Mouse (Mus musculus): ENCODE measurements at regions not wholly inside any gene's neighbourhood (a gene's known extent, or its start where the extent isn't known, plus 50 kb on each side); places are given as distances from the start of the nearest gene placed in this dataset.
"Not testable (repeated sequence)": the region's sequence is repeated elsewhere in the genome, so short reads cannot be mapped to it uniquely, and the experiment has no call there.

- no peak for DNase-seq
These were observed 122.0 kb upstream of the Gm11096 start for GRCm38 (mm10) chr17:81319605-81320004.

DNA sequence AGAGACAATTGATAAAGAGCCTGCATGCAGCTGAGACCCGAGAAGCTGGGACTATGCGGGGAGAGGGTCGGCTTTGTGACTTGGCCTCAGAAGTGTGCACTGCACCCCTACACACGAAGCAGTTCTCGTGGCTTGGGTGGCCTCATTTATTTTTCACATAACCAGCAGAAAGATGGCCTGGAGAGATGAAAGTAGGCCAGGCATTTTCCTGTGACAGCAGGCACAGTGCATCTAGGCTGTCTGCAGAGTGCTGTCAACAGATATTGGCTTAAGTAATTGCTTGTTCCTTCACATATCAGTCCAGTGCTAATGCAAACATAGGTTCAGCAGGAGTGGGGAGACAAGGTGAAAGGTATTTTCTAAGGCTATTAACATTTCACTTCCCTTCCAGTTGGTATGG lies 124.9 kb upstream of the Gm11096 start:
- DNase-seq = no peak

DNA sequence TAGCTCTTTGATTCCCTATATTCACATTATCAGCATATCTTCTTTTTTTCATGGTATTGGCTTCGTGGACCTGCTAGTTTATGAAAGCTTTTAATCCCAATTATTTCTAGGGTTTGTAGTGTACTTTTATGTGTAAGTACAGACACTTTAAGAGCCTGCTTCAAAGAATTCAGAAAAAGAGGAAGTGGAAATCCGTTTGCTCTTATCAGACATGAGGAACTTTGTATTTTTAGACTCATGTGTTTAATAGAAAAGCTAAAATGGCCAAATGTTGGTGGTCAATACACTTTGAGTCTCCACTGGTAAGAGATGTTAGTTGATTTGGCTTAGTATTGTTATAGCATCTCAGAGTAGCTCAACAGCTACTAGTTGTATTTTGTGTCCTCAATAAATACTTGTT lies 135.7 kb upstream of the Gm11096 start:
- no peak for DNase-seq

DNA sequence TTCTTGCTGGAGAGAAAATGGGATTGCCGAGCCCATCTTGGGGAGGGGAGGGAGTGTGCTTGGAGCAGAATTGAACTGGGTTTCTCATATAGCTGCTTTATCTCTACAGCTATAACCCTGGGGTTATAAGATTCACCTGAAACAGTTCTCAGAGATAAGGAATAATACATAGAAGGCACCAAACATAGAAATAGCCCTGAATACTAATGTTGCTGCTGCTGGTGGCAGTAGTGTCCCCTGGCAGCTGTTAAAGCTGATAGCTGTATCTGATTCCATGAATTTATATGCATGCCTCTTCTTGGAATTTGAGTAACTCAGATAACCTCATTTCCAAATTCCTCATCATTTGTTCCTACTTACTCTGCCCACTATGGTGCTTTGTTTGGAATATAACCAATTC lies 137.0 kb upstream of the Gm11096 start:
- no peak for DNase-seq

- DNase-seq = no peak
These were observed 139.1 kb upstream of the Gm11096 start for GRCm38 (mm10) chr17:81302490-81302889.

- no peak for DNase-seq
These were observed 149.7 kb upstream of the Gm11096 start for GRCm38 (mm10) chr17:81291829-81292228.

DNA sequence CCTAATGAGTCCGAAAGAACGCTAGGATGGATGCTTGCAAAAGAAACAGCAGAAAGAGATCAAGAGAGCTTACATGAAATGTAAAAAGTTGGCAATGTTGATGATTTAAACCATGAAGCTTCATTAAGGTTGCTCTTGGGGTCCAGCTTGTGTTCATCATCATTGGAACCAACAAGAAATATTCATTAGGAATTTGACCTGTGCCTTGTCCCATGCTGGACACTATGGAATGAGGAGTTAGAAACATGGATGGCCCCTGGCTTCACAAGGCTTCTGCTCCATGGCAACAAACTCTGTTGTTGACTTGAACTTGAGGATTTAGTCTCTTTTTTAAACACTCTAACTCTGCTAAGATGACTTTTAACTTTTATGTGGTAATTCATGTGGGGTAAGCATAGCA lies 159.0 kb upstream of the Gm11096 start:
- DNase-seq = no peak

DNA sequence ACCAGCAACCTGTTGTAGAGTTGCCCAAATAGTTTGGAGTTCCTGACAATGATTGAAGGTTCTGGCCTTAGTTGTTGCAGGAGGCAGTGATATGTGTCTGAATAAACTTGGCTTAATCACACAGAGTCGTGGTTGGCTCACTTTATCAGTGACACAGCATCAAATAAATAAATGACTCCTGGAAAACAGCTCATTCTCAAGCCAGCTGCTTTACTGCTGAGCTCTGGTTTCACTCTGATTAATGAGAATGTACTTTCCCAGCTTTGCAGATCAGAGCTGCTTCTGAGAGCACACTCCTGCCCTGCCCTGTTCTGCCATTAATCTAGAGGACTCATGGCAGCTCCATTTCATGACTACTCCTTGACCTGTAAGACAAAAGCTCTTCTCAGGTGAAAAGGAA lies 171.3 kb upstream of the Gm11096 start:
- peak in 1 of 2 experiments; percentile 1 for DNase-seq

DNA sequence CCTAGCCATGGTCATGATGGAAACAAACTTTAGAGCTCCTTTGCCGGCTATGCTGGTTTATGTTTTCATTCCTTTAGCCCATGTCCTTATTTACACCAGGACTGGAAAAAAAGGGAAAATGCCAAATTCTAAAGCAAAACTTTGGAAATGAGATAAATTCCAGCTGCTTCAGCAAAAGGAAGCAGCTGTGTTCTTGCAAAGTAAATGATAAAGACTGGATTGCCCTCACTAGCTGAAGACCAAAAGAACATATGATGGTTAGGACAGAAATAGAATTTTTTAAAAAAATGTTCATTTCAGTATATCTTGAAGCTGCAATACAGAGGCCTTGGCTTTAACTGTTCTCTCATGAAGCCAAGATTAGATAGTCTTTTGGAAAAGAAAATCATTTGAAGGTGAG lies 179.6 kb upstream of the Gm11096 start:
- DNase-seq = no peak

DNA sequence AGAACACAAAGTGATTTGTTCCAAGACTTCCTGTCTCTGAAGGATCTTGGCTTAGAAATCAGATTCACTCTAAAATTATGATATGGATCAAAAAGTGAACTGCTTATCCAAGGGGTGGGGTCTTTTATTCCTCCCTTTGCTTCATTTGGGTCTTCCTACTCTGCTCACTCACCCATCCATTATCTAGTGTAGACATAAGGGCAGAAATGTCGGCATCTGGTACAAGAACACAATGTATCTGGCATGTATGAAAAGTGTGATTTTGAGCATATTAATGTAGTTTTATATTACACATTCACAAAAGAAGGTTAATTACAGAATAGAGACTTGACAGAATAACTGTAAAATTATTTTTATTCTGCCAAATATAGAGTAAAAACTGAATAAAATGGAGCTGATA lies 181.5 kb upstream of the Gm11096 start:
- no peak for DNase-seq

DNA sequence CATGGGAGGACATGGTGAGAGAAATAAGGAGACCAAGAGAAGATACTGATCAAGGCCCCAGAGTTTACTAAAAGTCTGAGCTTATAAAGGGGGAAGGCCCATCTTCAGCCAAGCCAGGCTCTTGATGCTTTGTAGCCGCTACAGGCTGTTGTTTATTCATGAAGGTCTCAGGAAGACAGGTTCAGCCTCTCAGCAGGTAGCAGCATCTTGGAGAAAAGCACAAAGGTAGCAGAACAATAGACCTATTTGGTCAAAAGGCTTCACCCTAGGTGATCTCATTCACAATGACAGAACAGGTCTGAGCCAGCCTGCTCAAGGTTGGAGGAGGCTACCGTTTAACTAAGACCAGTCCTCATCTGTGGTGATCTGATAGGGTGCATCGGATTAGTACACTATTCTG lies 185.5 kb upstream of the Gm11096 start:
- no peak for DNase-seq

DNA sequence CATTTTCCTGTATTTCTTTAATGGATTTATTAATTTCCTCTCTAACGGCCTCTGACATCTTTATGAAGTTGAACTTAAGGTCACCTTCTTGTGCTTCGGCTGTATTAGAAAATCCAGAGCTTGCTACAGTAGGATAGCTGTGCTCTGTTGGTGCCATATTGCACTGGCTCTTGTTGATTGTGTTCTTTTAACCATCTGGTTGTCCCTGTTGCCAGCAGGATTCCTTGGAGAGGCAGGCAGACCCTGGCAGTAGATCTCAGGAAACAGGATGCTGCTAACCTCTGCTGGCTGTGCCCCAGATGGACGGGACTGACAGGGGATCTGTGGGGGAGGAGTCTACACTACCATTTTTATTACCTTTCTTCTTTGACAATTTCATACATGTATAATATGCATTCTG lies 185.9 kb upstream of the Thumpd2 start:
- no peak for DNase-seq

DNA sequence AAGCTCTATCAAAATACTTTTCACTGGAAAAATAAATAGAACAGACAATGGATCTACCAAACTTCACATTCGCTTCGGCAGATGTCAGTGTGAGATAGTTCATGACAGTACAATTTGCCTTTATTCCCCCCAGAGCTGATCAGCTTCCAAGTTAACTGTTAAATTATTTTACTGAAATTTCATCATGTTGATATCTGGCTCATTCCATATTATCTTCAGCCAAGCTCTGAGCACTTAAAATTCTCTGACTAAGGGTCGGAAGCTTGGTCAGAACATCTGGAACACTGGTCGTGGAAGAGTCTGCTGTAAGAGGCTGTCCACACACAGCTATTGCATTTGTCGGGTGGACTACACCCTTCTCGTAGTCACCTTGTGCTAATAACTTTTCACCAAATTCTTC lies 181.3 kb upstream of the Thumpd2 start:
- no peak for DNase-seq

GRCm38 (mm10) chr17:81231771-81232170 lies 166.9 kb upstream of the Thumpd2 start:
- not testable (repeated sequence) for DNase-seq

DNA sequence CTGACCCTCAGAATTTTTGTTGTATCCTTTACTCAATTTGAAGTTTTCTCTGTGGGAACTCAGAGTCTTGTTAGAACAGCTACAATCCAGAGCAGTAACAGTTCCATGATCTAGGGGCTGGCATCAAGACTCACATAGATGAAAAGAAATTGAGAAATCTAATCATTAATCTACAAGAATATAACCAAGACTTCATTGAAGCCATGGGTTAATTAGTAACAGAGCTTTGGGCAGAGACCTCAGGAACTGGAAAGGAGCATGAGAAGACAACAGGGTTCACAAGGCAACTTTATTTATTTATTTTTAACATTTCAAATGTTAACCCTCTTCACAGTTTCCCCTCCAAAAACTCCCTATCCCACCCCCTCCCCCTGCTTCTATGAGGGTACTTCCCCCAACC lies 160.4 kb upstream of the Thumpd2 start:
- DNase-seq = peak in 1 of 2 experiments; percentile 29

- DNase-seq = no peak
These were observed 156.6 kb upstream of the Thumpd2 start for GRCm38 (mm10) chr17:81221436-81221835.

DNA sequence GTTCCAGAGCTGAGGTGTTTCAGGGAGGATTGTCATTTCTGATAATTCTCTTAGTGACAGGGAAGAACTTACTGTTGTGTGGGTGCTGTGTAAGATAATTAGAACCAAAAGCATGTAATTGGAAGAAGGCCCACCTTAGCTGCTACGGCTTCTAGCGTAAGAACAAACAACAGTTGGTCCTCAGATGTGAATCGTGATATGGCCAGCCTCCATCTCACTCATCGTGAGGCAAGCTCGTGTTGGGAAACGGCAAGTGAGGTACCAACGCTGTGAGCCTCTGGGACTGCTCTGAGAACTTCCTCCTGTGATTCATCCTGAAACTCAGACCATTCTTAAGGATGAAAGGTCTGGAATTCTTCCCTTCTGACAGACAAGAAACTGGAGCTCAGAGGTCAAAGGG lies 150.0 kb upstream of the Thumpd2 start:
- no peak for DNase-seq

DNA sequence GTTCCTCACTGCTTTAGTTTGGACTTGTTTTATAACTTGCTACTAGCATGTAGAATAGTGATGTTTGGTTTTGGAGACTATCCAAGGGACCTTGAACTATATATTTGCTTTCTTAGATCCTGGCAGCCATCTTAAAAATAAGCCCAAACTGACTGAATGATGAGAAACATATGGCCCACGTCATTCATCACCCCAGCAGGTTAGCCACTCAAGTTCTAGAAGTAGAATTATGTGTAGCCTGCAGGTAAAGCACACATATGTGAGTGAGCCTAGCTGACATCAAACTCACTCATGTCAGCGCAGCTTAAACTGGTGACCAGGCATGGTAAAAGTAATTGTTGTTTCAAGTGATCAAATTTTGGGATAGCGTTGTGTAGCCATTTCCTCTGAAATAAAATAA lies 147.2 kb upstream of the Thumpd2 start:
- no peak for DNase-seq

DNA sequence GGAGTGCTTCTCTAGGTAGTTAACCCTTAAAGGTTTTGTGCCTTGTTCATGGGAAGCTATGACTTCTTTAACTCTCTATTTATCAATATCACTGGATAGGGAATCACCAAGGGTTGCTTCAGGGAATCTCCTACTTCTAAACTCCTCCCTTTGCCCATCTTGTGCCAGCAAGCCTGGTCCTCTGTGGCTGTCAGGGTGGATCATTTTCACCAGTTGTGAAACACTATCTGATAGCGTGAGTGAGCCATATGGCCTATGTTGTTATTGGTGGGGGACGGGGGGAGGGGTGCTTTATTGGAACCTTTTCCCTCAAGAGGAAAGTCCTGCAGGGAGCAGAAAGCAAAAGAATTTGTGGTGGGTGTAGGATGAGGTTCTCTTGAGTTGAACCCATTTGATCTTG lies 145.5 kb upstream of the Thumpd2 start:
- no peak for DNase-seq

DNA sequence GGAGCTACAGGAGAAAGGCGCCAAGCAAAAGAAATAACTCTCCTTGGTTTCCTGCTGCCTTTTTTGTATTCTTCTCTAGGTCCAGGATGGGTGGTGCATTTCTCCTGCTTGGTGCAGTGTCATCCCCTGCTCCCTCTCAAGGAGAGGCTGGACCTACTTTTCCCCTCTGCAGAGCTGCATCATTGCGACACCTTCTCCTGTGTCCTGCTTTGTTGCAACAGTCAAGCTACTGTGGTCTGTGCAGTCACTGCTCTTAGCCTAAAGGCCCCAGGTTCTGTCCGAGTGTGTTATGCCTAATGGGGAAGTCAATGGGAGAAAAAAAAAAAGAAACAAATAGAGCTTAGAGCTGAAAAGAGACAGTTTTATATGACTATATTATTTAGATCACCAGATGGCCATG lies 144.4 kb upstream of the Thumpd2 start:
- no peak for DNase-seq

DNA sequence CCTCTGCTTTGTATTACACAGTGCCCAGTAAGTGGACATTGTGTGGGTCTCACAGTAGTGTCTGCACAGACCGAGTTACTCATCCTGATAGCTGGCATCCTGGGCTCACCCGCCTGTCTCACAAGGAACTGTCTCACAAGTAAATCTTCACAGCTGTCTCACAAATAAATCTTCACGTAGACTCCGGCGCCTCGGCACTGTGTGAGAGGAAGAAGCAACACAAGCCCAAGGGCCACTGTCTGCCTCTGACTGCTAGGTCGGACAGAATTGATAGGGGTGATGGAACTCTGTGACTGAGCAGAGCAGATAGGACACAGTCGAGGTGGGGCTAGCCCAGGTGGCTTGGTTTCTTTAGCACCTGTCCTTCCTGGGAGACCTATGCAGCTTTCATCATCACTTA lies 136.2 kb upstream of the Thumpd2 start:
- DNase-seq = no peak

GRCm38 (mm10) chr17:81194006-81194405 lies 129.1 kb upstream of the Thumpd2 start:
- no peak for DNase-seq

- peak; percentile 12 to 62 for DNase-seq
These were observed 128.5 kb upstream of the Thumpd2 start for GRCm38 (mm10) chr17:81193230-81193871.

GRCm38 (mm10) chr17:81189996-81190395 lies 125.1 kb upstream of the Thumpd2 start:
- peak in 1 of 2 experiments; percentile 39 for DNase-seq

DNA sequence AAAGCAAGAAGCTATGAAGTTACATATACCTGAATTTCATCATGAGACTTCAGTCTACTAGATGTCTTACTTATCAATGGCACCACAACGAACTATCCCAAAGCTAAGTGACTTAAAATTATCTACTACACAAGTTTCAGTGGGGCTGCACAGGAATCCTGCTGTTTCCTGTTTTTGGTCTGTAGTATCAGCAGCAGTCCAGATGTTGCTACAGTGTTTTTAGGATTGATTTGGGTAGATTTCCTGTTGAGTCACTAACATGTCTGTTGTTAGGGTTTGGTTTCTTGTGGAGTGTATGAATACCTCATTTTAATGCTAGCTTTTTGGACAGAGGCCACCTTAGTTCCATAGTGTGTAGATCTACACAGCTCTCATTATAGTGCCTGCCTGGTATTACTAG lies 120.8 kb upstream of the Thumpd2 start:
- DNase-seq = no peak
